Mouse (Mus musculus) spleen, adult 2 months (tissue): ENCODE results near the gene Tunar.

ENCODE experiments used
- CTCF ChIP-seq: fragments of 200-500 bp; IDR thresholded peaks from 2 replicates; pipeline ENCODE4 v1.5.1; 2011; ENCODE audit warnings: mild to moderate bottlenecking, inconsistent platforms; ENCODE audit not compliant: insufficient read depth, insufficient read length, insufficient replicate concordance; ENCODE audit errors: extremely low read depth
- POLR2A ChIP-seq: fragments of 200-500 bp; IDR thresholded peaks from 2 replicates; pipeline ENCODE4 v1.6.1; 2011; ENCODE audit warnings: low read depth, low read length, inconsistent platforms

DNA sequence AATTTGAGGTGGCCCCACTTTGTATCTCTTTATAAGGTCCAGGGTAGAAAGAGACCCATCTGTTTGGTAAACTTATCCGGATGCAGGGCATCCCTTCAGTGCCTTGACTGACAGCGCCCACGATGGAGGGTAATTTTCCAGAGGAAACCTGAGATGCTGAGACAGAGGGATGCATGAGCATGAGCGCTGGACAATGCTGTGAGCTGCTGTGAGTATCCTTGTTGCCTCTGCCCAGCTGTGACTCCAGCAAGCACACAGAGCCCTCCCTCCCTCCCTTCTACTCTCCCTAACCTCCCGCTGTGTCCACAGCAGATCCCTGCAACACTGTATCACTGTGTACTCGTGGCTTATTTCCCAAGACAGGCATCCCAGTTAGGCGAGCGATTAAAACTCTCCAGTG is 40.9 kb downstream of the Tunar start:
- TF ChIP-seq CTCF (no peak), POLR2A (no peak)
